Mouse (Mus musculus): ENCODE results near the gene Samm50.
"Not testable (repeated sequence)": the region's sequence is repeated elsewhere in the genome, so short reads cannot be mapped to it uniquely, and the experiment has no call there.

Gene Samm50

GRCm38 (mm10) chr15:84192058-84192791, at the start of gene Samm50:
Gene Samm50 (plus strand): TSS chr15:84192241.
- peak; percentile 96 for DNase-seq

- DNase-seq: no peak
Observed at GRCm38 (mm10) chr15:84156158-84156557, 35.9 kb upstream of the Samm50 start.

- DNase-seq: not testable (repeated sequence)
Observed at GRCm38 (mm10) chr15:84157530-84157929, 34.5 kb upstream of the Samm50 start.

GRCm38 (mm10) chr15:84161871-84162270, 30.2 kb upstream of the Samm50 start:
- no peak for DNase-seq

GRCm38 (mm10) chr15:84166818-84167217, 25.2 kb upstream of the Samm50 start:
- DNase-seq: peak; percentile 31

GRCm38 (mm10) chr15:84167600-84167999, 24.4 kb upstream of the Samm50 start, which contains the start of gene Pnpla3:
Gene Pnpla3 (plus strand): TSS chr15:84167837.
- DNase-seq: peak; percentile 97

GRCm38 (mm10) chr15:84168170-84169161, 23.6 kb upstream of the Samm50 start:
- DNase-seq: peak; percentile 45

GRCm38 (mm10) chr15:84169511-84169910, 22.5 kb upstream of the Samm50 start:
- DNase-seq: no peak

- DNase-seq: no peak
Observed at GRCm38 (mm10) chr15:84171166-84171565, 20.9 kb upstream of the Samm50 start.

GRCm38 (mm10) chr15:84178733-84179132, 13.3 kb upstream of the Samm50 start:
- DNase-seq: no peak

- no peak for DNase-seq
Observed at GRCm38 (mm10) chr15:84182000-84182399, 10.0 kb upstream of the Samm50 start.

GRCm38 (mm10) chr15:84183967-84184366, 8.1 kb upstream of the Samm50 start:
- no peak for DNase-seq

- no peak for DNase-seq
Observed at GRCm38 (mm10) chr15:84186196-84186595, 5.8 kb upstream of the Samm50 start.

- DNase-seq: no peak
Observed at GRCm38 (mm10) chr15:84188887-84189530, 3.0 kb upstream of the Samm50 start.

- DNase-seq: peak; percentile 40
Observed at GRCm38 (mm10) chr15:84189881-84190280, 2.2 kb upstream of the Samm50 start.

GRCm38 (mm10) chr15:84191724-84192057, 350 bp upstream of the Samm50 start:
- no peak for DNase-seq

- no peak for DNase-seq
Observed at GRCm38 (mm10) chr15:84196486-84197165, 4.6 kb downstream of the Samm50 start.

GRCm38 (mm10) chr15:84207327-84207726, 15.3 kb downstream of the Samm50 start:
- DNase-seq: no peak

- no peak for DNase-seq
Observed at GRCm38 (mm10) chr15:84209517-84210412, 17.7 kb downstream of the Samm50 start.

- DNase-seq: no peak
Observed at GRCm38 (mm10) chr15:84210461-84210860, 18.4 kb downstream of the Samm50 start.

- no peak for DNase-seq
Observed at GRCm38 (mm10) chr15:84210941-84211340, 18.9 kb downstream of the Samm50 start.

GRCm38 (mm10) chr15:84211564-84211963, 19.5 kb downstream of the Samm50 start:
- DNase-seq: no peak
